Mouse (Mus musculus) cortical plate, adult 2 months (tissue): ENCODE data around the gene Smn1. TPM values are rescaled to one million over a fixed set of nuclear protein-coding genes. Genes with fewer than 3 reads are reported as not detected.

Source experiments
- H3K27ac ChIP-seq: fragments of 200-500 bp; 2 replicates; pipeline ENCODE4 v1.5.1; 2012; ENCODE audit warnings: low read length, control low read depth, inconsistent platforms; ENCODE audit not compliant: insufficient read depth
- H3K4me1 ChIP-seq: fragments of 200-500 bp; 2 replicates; pipeline ENCODE4 v1.6.1; 2011; ENCODE audit warnings: low read length; ENCODE audit not compliant: control insufficient read depth, insufficient read depth
- H3K4me3 ChIP-seq: fragments of 200-500 bp; 2 replicates; pipeline ENCODE4 v1.5.1; 2011; ENCODE audit warnings: mild to moderate bottlenecking, low read length, control low read depth; ENCODE audit not compliant: insufficient read depth
- CTCF ChIP-seq: fragments of 200-500 bp; IDR thresholded peaks from 2 replicates; pipeline ENCODE4 v1.5.1; 2011; ENCODE audit warnings: mild to moderate bottlenecking, control low read depth, low read length; ENCODE audit not compliant: insufficient read depth; ENCODE audit errors: extremely low read depth
- POLR2A ChIP-seq: fragments of 200-500 bp; IDR thresholded peaks from 2 replicates; pipeline ENCODE4 v1.6.1; 2011; ENCODE audit warnings: mild to moderate bottlenecking, low read length, control low read depth; ENCODE audit not compliant: insufficient read depth; ENCODE audit errors: extremely low read depth
- polyA plus RNA-seq: library from polyadenylated mRNA; depleted of rRNA; stranded (reverse); fragments of >200 nt; gene quantifications from 2 replicates; pipeline ENCODE4 v1.2.3, GENCODE M21; 2012; rRNA removed

The Smn1 gene
- 33.5 and 41.8 TPM in 2 replicates for polyA plus RNA-seq

GRCm38 (mm10) chr13:100124423-100125257, at the start of gene Smn1:
TSS of gene Smn1 (plus strand) at chr13:100124852.
- Histone ChIP-seq H3K27ac (no peak within 1 kb of the TSS), H3K4me3 (peak within 1 kb of the TSS; percentile 84), H3K4me1 (no peaks in the 10 kb centered on the region)
- peak; percentile 67 for TF ChIP-seq POLR2A
- TF ChIP-seq CTCF: no peak

GRCm38 (mm10) chr13:100098808-100099207, 25.8 kb upstream of the Smn1 start:
- Histone ChIP-seq H3K4me3 (no peak overlapping the region), H3K4me1 (peaks cover 3% of the 10 kb centered on the region), H3K27ac (no peak overlapping the region)
- TF ChIP-seq POLR2A (no peak), CTCF (no peak)

- peaks cover 3% of the 10 kb centered on the region for H3K4me1 ChIP-seq
- peak overlapping the region; percentile 84 for H3K4me3 ChIP-seq
- peak overlapping the region; percentile 86; the same call in 1 of the 2 replicates for H3K27ac ChIP-seq
- TF ChIP-seq CTCF (no peak), POLR2A (no peak)
Measured at GRCm38 (mm10) chr13:100103052-100103658, 21.5 kb upstream of the Smn1 start.

- Histone ChIP-seq H3K27ac (peak within 1 kb of the TSS; percentile 86), H3K4me3 (peak within 1 kb of the TSS; percentile 84), H3K4me1 (peaks cover 3% of the 10 kb centered on the region)
- no peak for TF ChIP-seq CTCF
- TF ChIP-seq POLR2A: peak; percentile 72
Measured at GRCm38 (mm10) chr13:100103748-100104254, 20.9 kb upstream of the Smn1 start, which contains the start of gene Bdp1. TSS of gene Bdp1 (minus strand) at chr13:100104070.

- TF ChIP-seq CTCF (no peak), POLR2A (peak; percentile 49; the same call in 1 of the 2 replicates)
- H3K4me1 ChIP-seq: no peaks in the 10 kb centered on the region; the same call in none of the 2 replicates
- peak within 1 kb of the TSS; percentile 58 for H3K4me3 ChIP-seq
- H3K27ac ChIP-seq: no peak within 1 kb of the TSS
Measured at GRCm38 (mm10) chr13:100107652-100108472, 16.8 kb upstream of the Smn1 start, which contains the start of gene Serf1. TSS of gene Serf1 (plus strand) at chr13:100108012.

GRCm38 (mm10) chr13:100112218-100112972, 12.3 kb upstream of the Smn1 start:
- Histone ChIP-seq H3K27ac (no peak overlapping the region), H3K4me3 (no peak overlapping the region), H3K4me1 (no peaks in the 10 kb centered on the region; the same call in 1 of the 2 replicates)
- TF ChIP-seq POLR2A: no peak
- TF ChIP-seq CTCF: no peak

GRCm38 (mm10) chr13:100123970-100124369, 682 bp upstream of the Smn1 start:
- Histone ChIP-seq H3K27ac (no peak overlapping the region), H3K4me1 (no peaks in the 10 kb centered on the region), H3K4me3 (peak overlapping the region; percentile 84)
- TF ChIP-seq POLR2A: no peak
- TF ChIP-seq CTCF: no peak

- Histone ChIP-seq H3K4me1 (no peaks in the 10 kb centered on the region), H3K4me3 (peak overlapping the region; percentile 84), H3K27ac (no peak overlapping the region)
- TF ChIP-seq CTCF: no peak
- no peak for TF ChIP-seq POLR2A
Measured at GRCm38 (mm10) chr13:100125258-100125643, 599 bp downstream of the Smn1 start.
